Mouse (Mus musculus): ENCODE results near the gene Zpr1. TPM values are rescaled to one million over a fixed set of nuclear protein-coding genes. Genes with fewer than 3 reads are reported as not detected.

Zpr1 gene
- total and polyA plus RNA-seq, 3 experiments: 35.7 to 52.0 (median 43.0) TPM

- no peak for ATAC-seq (ENCODE audit: extremely low read depth, insufficient number of reproducible peaks, low FRiP score, poor library complexity, severe bottlenecking)
- H3K27me3 ChIP-seq (ENCODE audit: insufficient read depth, low read length): no peaks in the 10 kb centered on the region
- no peak overlapping the region for H3K4me3 ChIP-seq (ENCODE audit: low read depth, low read length)
- no peaks in the 10 kb centered on the region for H3K36me3 ChIP-seq (replicated peaks)
- H3K9me3 ChIP-seq (replicated peaks): no peaks in the 10 kb centered on the region
- no peak for DNase-seq (ENCODE audit: low spot score)
- no peaks in the 10 kb centered on the region for H3K4me1 ChIP-seq (ENCODE audit: insufficient read depth, low read depth, low read length)
- no peak for TF ChIP-seq POLR2AphosphoS5 (IDR thresholded peaks at IDR 0.05; ENCODE audit: insufficient replicate concordance, low read depth, low read length)
- no peak for TF ChIP-seq TAL1 (conservative IDR thresholded peaks at IDR 0.05; ENCODE audit: low read depth, low read length)
- no peak for TF ChIP-seq CTCF (IDR thresholded peaks at IDR 0.05; ENCODE audit: low read depth, low read length)
- TF ChIP-seq GATA2 (IDR thresholded peaks at IDR 0.05; ENCODE audit: borderline replicate concordance, low read depth, low read length): no peak
- no peak for TF ChIP-seq GATA1 (IDR thresholded peaks at IDR 0.05; ENCODE audit: borderline replicate concordance, low read length)
These were observed 56.4 kb downstream of the Zpr1 start for GRCm38 (mm10) chr9:46329250-46329648.

GRCm38 (mm10) chr9:46329801-46330585, 57.1 kb downstream of the Zpr1 start:
- ATAC-seq (ENCODE audit: extremely low read depth, insufficient number of reproducible peaks, low FRiP score, poor library complexity, severe bottlenecking) (no peak), DNase-seq (ENCODE audit: low spot score) (no peak)
- Histone ChIP-seq H3K4me1 (ENCODE audit: insufficient read depth, low read depth, low read length) (no peaks in the 10 kb centered on the region), H3K27me3 (ENCODE audit: insufficient read depth, low read length) (peaks cover 5% of the 10 kb centered on the region; the same call in 1 of the 2 replicates), H3K36me3 (replicated peaks) (no peaks in the 10 kb centered on the region), H3K4me3 (ENCODE audit: low read depth, low read length) (no peak overlapping the region), H3K9me3 (replicated peaks) (no peaks in the 10 kb centered on the region)
- TF ChIP-seq GATA2 (IDR thresholded peaks at IDR 0.05; ENCODE audit: borderline replicate concordance, low read depth, low read length) (no peak), CTCF (IDR thresholded peaks at IDR 0.05; ENCODE audit: low read depth, low read length) (no peak), GATA1 (IDR thresholded peaks at IDR 0.05; ENCODE audit: borderline replicate concordance, low read length) (no peak), TAL1 (conservative IDR thresholded peaks at IDR 0.05; ENCODE audit: low read depth, low read length) (no peak), POLR2AphosphoS5 (IDR thresholded peaks at IDR 0.05; ENCODE audit: insufficient replicate concordance, low read depth, low read length) (no peak)

GRCm38 (mm10) chr9:46330586-46330895, 57.7 kb downstream of the Zpr1 start:
- no peak overlapping the region for H3K4me3 ChIP-seq (ENCODE audit: low read depth, low read length)
- ATAC-seq (ENCODE audit: extremely low read depth, insufficient number of reproducible peaks, low FRiP score, poor library complexity, severe bottlenecking) (no peak), DNase-seq (ENCODE audit: low spot score) (no peak)
- no peaks in the 10 kb centered on the region for H3K9me3 ChIP-seq (replicated peaks)
- no peaks in the 10 kb centered on the region for H3K4me1 ChIP-seq (ENCODE audit: insufficient read depth, low read depth, low read length)
- H3K27me3 ChIP-seq (ENCODE audit: insufficient read depth, low read length): peaks cover 5% of the 10 kb centered on the region; the same call in 1 of the 2 replicates
- TF ChIP-seq POLR2AphosphoS5 (IDR thresholded peaks at IDR 0.05; ENCODE audit: insufficient replicate concordance, low read depth, low read length) (no peak), GATA2 (IDR thresholded peaks at IDR 0.05; ENCODE audit: borderline replicate concordance, low read depth, low read length) (no peak), GATA1 (IDR thresholded peaks at IDR 0.05; ENCODE audit: borderline replicate concordance, low read length) (no peak), TAL1 (conservative IDR thresholded peaks at IDR 0.05; ENCODE audit: low read depth, low read length) (no peak), CTCF (IDR thresholded peaks at IDR 0.05; ENCODE audit: low read depth, low read length) (no peak)
- H3K36me3 ChIP-seq (replicated peaks): no peaks in the 10 kb centered on the region

GRCm38 (mm10) chr9:46331301-46331700, 58.4 kb downstream of the Zpr1 start:
- H3K9me3 ChIP-seq (replicated peaks): no peaks in the 10 kb centered on the region
- ATAC-seq (ENCODE audit: extremely low read depth, insufficient number of reproducible peaks, low FRiP score, poor library complexity, severe bottlenecking): no peak
- DNase-seq (ENCODE audit: low spot score): no peak
- no peak overlapping the region for H3K4me3 ChIP-seq (ENCODE audit: low read depth, low read length)
- TF ChIP-seq GATA2 (IDR thresholded peaks at IDR 0.05; ENCODE audit: borderline replicate concordance, low read depth, low read length): no peak
- TF ChIP-seq POLR2AphosphoS5 (IDR thresholded peaks at IDR 0.05; ENCODE audit: insufficient replicate concordance, low read depth, low read length): no peak
- H3K27me3 ChIP-seq (ENCODE audit: insufficient read depth, low read length): peaks cover 5% of the 10 kb centered on the region; the same call in 1 of the 2 replicates
- no peaks in the 10 kb centered on the region for H3K4me1 ChIP-seq (ENCODE audit: insufficient read depth, low read depth, low read length)
- no peaks in the 10 kb centered on the region for H3K36me3 ChIP-seq (replicated peaks)

Other genes with a start within 250 kb of the Zpr1 start
- not detected in 2 replicates for gene Apoa1, start 44.5 kb upstream of the Zpr1 start, total RNA-seq (2014; fragmentation: Nextera tagmentation)
- gene Apoa1, start 44.5 kb upstream of the Zpr1 start, total RNA-seq (2017): not detected in 2 replicates
- gene Apoa1, start 44.5 kb upstream of the Zpr1 start, polyA plus RNA-seq (2012): 0.41 and 1.5 TPM in 2 replicates
- not detected in 2 replicates for gene Apoc3, start 37.4 kb upstream of the Zpr1 start, total RNA-seq (2014; fragmentation: Nextera tagmentation)
- gene Apoc3, start 37.4 kb upstream of the Zpr1 start, total RNA-seq (2017): 0.33 TPM in 1 of 2 replicates, not detected in the other
- not detected in 2 replicates for gene Apoc3, start 37.4 kb upstream of the Zpr1 start, polyA plus RNA-seq (2012)
- gene Apoa4, start 32.4 kb upstream of the Zpr1 start, total RNA-seq (2014; fragmentation: Nextera tagmentation): not detected in 2 replicates
- gene Apoa4, start 32.4 kb upstream of the Zpr1 start, total RNA-seq (2017): not detected in 2 replicates
- 0.03 TPM in 1 of 2 replicates, not detected in the other for gene Apoa4, start 32.4 kb upstream of the Zpr1 start, polyA plus RNA-seq (2012)
- not detected in 2 replicates for gene Apoa5, start 4.4 kb upstream of the Zpr1 start, total RNA-seq (2014; fragmentation: Nextera tagmentation)
- 0.16 TPM in 1 of 2 replicates, not detected in the other for gene Apoa5, start 4.4 kb upstream of the Zpr1 start, total RNA-seq (2017)
- not detected in 2 replicates for gene Apoa5, start 4.4 kb upstream of the Zpr1 start, polyA plus RNA-seq (2012)
- 22.6 and 27.6 TPM in 2 replicates for gene Bud13, start 9.9 kb downstream of the Zpr1 start, total RNA-seq (2014; fragmentation: Nextera tagmentation)
- gene Bud13, start 9.9 kb downstream of the Zpr1 start, total RNA-seq (2017): 18.2 and 19.8 TPM in 2 replicates
- gene Bud13, start 9.9 kb downstream of the Zpr1 start, polyA plus RNA-seq (2012): 20.1 and 23.4 TPM in 2 replicates
- not detected in 2 replicates for gene 4931429L15Rik, start 46.9 kb downstream of the Zpr1 start, total RNA-seq (2014; fragmentation: Nextera tagmentation)
- not detected in 2 replicates for gene 4931429L15Rik, start 46.9 kb downstream of the Zpr1 start, total RNA-seq (2017)
- not detected in 2 replicates for gene 4931429L15Rik, start 46.9 kb downstream of the Zpr1 start, polyA plus RNA-seq (2012)

Measured in G1E (cell line).